Mouse (Mus musculus) MEL (cell line): ENCODE measurements around the gene Gpsm2. TPM values are rescaled to one million over a fixed set of nuclear protein-coding genes. Genes with fewer than 3 reads are reported as not detected.
A peak's percentile ranks its signal among the peaks of the same experiment; 100 is the strongest.
"Not testable (repeated sequence)": the region's sequence is repeated elsewhere in the genome, so short reads cannot be mapped to it uniquely, and the experiment has no call there.

ENCODE experiments used
- DNase-seq: peaks from one replicate; pipeline ENCODE4 v3.0.0; 2011; ENCODE audit warnings: low read depth, low spot score
- H3K27ac ChIP-seq: 2 replicates; pipeline ENCODE4 v1.5.1; 2012; ENCODE audit warnings: low read depth, mild to moderate bottlenecking, control low read depth, low read length, moderate library complexity; ENCODE audit not compliant: control insufficient read depth
- H3K27me3 ChIP-seq, 2 experiments: fragments of 150-350 bp in 1 of 2; sonication (generic) in 1 of 2; 2 replicates each; pipeline ENCODE4 v1.6.1; 2012; ENCODE audit warnings: low read length in 2 of 2, mild to moderate bottlenecking in 2 of 2, improper control_type of control experiment in 1 of 2, moderate library complexity in 1 of 2; ENCODE audit not compliant: insufficient read depth in 2 of 2, control insufficient read depth in 1 of 2
- H3K36me3 ChIP-seq, 2 experiments: 2 replicates each; pipeline ENCODE4 v1.6.1; 2012 to 2014; ENCODE audit warnings: low read length in 2 of 2, improper control_type of control experiment in 1 of 2, inconsistent platforms in 1 of 2, mild to moderate bottlenecking in 1 of 2; ENCODE audit not compliant: insufficient read depth in 2 of 2, control insufficient read depth in 1 of 2
- H3K4me1 ChIP-seq, 2 experiments: fragments of 150-350 bp in 1 of 2; sonication (generic) in 1 of 2; 2 replicates each; pipeline ENCODE4 v1.6.1; 2012; ENCODE audit warnings: low read length in 2 of 2, improper control_type of control experiment in 1 of 2, mild to moderate bottlenecking in 1 of 2; ENCODE audit not compliant: insufficient read depth in 2 of 2, control insufficient read depth in 1 of 2
- H3K4me3 ChIP-seq, 2 experiments: fragments of 150-350 bp in 1 of 2; sonication (generic) in 1 of 2; 2 replicates each; pipeline ENCODE4 v1.5.1; 2012; ENCODE audit warnings: low read depth in 2 of 2, low read length in 2 of 2, mild to moderate bottlenecking in 2 of 2, moderate library complexity in 2 of 2, control low read depth in 1 of 2, improper control_type of control experiment in 1 of 2; ENCODE audit not compliant: control insufficient read depth in 1 of 2, insufficient read depth in 1 of 2
- H3K79me2 ChIP-seq: 2 replicates; pipeline ENCODE4 v1.6.1; 2012; ENCODE audit warnings: mild to moderate bottlenecking, low read length, moderate library complexity; ENCODE audit not compliant: control insufficient read depth, poor library complexity, insufficient read depth
- H3K9ac ChIP-seq: 2 replicates; pipeline ENCODE4 v1.6.1; 2012; ENCODE audit warnings: low read depth, mild to moderate bottlenecking, control low read depth, low read length, moderate library complexity; ENCODE audit not compliant: control insufficient read depth, poor library complexity, severe bottlenecking
- H3K9me3 ChIP-seq: fragments of 150-350 bp; sonication (generic); replicated peaks from 2 replicates; pipeline ENCODE4 v1.6.1; 2012; ENCODE audit warnings: mild to moderate bottlenecking, low read length, improper control_type of control experiment, moderate library complexity; ENCODE audit not compliant: insufficient read depth
- BHLHE40 ChIP-seq: IDR thresholded peaks from 2 replicates; pipeline ENCODE4 v1.6.1; 2012; ENCODE audit warnings: low read depth, mild to moderate bottlenecking, inconsistent platforms, low read length, improper control_type of control experiment, borderline replicate concordance
- CHD1 ChIP-seq: IDR thresholded peaks from 2 replicates; pipeline ENCODE4 v1.6.1; 2012; ENCODE audit warnings: low read depth, mild to moderate bottlenecking, inconsistent platforms, low read length, improper control_type of control experiment
- CTCF ChIP-seq, 3 experiments: IDR thresholded peaks in 2 of 3; conservative IDR thresholded peaks in 1 of 3; 2 replicates each; pipeline ENCODE4 v1.5.1; 2011 to 2012; ENCODE audit warnings: low read length in 3 of 3, low read depth in 2 of 3, mild to moderate bottlenecking in 2 of 3, improper control_type of control experiment in 1 of 3, inconsistent platforms in 1 of 3, mixed read lengths in 1 of 3, moderate library complexity in 1 of 3; ENCODE audit not compliant: control insufficient read depth in 1 of 3, insufficient read depth in 1 of 3, poor library complexity in 1 of 3, severe bottlenecking in 1 of 3
- E2F4 ChIP-seq: IDR thresholded peaks from 2 replicates; pipeline ENCODE4 v1.6.1; 2011; ENCODE audit warnings: low read depth, low read length, improper control_type of control experiment, borderline replicate concordance
- HCFC1 ChIP-seq: IDR thresholded peaks from 2 replicates; pipeline ENCODE4 v1.6.1; 2012; ENCODE audit warnings: low read depth, mild to moderate bottlenecking, inconsistent platforms, low read length, improper control_type of control experiment, moderate library complexity
- JUND ChIP-seq: IDR thresholded peaks from 2 replicates; pipeline ENCODE4 v1.6.1; 2011; ENCODE audit warnings: low read depth, mild to moderate bottlenecking, improper control_type of control experiment, low read length
- MAFK ChIP-seq: IDR thresholded peaks from 2 replicates; pipeline ENCODE4 v1.6.1; 2011; ENCODE audit warnings: low read depth, mild to moderate bottlenecking, low read length, improper control_type of control experiment, borderline replicate concordance
- MAX ChIP-seq: IDR thresholded peaks from 2 replicates; pipeline ENCODE4 v1.6.1; 2011; ENCODE audit warnings: low read length, improper control_type of control experiment
- MAZ ChIP-seq: IDR thresholded peaks from 2 replicates; pipeline ENCODE4 v1.6.1; 2012; ENCODE audit warnings: low read depth, mild to moderate bottlenecking, inconsistent platforms, low read length, improper control_type of control experiment
- MEF2A ChIP-seq: IDR thresholded peaks from 2 replicates; pipeline ENCODE4 v1.6.1; 2014; ENCODE audit warnings: low read depth, mild to moderate bottlenecking, inconsistent platforms, low read length, improper control_type of control experiment; ENCODE audit not compliant: poor library complexity, insufficient replicate concordance, severe bottlenecking; ENCODE audit errors: extremely low read depth
- MXI1 ChIP-seq: IDR thresholded peaks from 2 replicates; pipeline ENCODE4 v1.6.1; 2011; ENCODE audit warnings: mild to moderate bottlenecking, low read depth, low read length, improper control_type of control experiment
- MYC ChIP-seq: IDR thresholded peaks from 2 replicates; pipeline ENCODE4 v1.6.1; 2011; ENCODE audit warnings: low read depth, mild to moderate bottlenecking, low read length, improper control_type of control experiment, moderate library complexity
- NELFE ChIP-seq: IDR thresholded peaks from 2 replicates; pipeline ENCODE4 v1.6.1; 2011; ENCODE audit warnings: low read depth, low read length, improper control_type of control experiment
- POLR2A ChIP-seq, 2 experiments: IDR thresholded peaks; 2 replicates each; pipeline ENCODE4 v1.6.1; 2011 to 2012; ENCODE audit warnings: low read length in 2 of 2, mild to moderate bottlenecking in 2 of 2, control low read depth in 1 of 2, improper control_type of control experiment in 1 of 2, low read depth in 1 of 2, moderate library complexity in 1 of 2; ENCODE audit not compliant: control insufficient read depth in 1 of 2, insufficient read depth in 1 of 2, poor library complexity in 1 of 2
- RAD21 ChIP-seq: IDR thresholded peaks from 2 replicates; pipeline ENCODE4 v1.6.1; 2011; ENCODE audit warnings: mild to moderate bottlenecking, low read depth, low read length, improper control_type of control experiment
- SIN3A ChIP-seq: IDR thresholded peaks from 2 replicates; pipeline ENCODE4 v1.6.1; 2012; ENCODE audit warnings: low read length, improper control_type of control experiment, inconsistent platforms
- SMC3 ChIP-seq: IDR thresholded peaks from 2 replicates; pipeline ENCODE4 v1.6.1; 2011; ENCODE audit warnings: low read depth, low read length, improper control_type of control experiment
- TAL1 ChIP-seq: IDR thresholded peaks from 2 replicates; pipeline ENCODE4 v1.6.1; 2012; ENCODE audit warnings: mild to moderate bottlenecking, inconsistent platforms, low read length, moderate library complexity, mixed read lengths
- TBP ChIP-seq: IDR thresholded peaks from 2 replicates; pipeline ENCODE4 v1.8.0; 2011; ENCODE audit warnings: low read depth, low read length, improper control_type of control experiment
- USF1 ChIP-seq: IDR thresholded peaks from 2 replicates; pipeline ENCODE4 v1.6.1; 2014; ENCODE audit warnings: low read depth, mild to moderate bottlenecking, inconsistent platforms, low read length, improper control_type of control experiment, moderate library complexity
- ZC3H11A ChIP-seq: IDR thresholded peaks from 2 replicates; pipeline ENCODE4 v1.6.1; 2012; ENCODE audit warnings: low read depth, mild to moderate bottlenecking, inconsistent platforms, low read length, improper control_type of control experiment
- polyA plus RNA-seq, 2 experiments: library from polyadenylated mRNA; stranded (reverse) in 1 of 2; unstranded in 1 of 2; fragments of >175 nt in 1 of 2; fragments of >200 nt in 1 of 2; gene quantifications; 2 replicates each; pipeline versions ENCODE4 v1.2.1 to v1.2.4; 2012; ENCODE audit warnings: low replicate concordance in 2 of 2, low read depth in 1 of 2; ENCODE audit not compliant: insufficient read length in 2 of 2, insufficient read depth in 1 of 2, missing spikeins in 1 of 2
- total RNA-seq: library from RNA; depleted of rRNA; stranded (reverse); fragments of 300-350 nt; gene quantifications from 2 replicates; pipeline ENCODE4 v1.2.3, GENCODE M21; 2012

The Gpsm2 gene
- total and polyA plus RNA-seq, 3 experiments, result 17.6 to 27.5 TPM; not detected in 1

DNA sequence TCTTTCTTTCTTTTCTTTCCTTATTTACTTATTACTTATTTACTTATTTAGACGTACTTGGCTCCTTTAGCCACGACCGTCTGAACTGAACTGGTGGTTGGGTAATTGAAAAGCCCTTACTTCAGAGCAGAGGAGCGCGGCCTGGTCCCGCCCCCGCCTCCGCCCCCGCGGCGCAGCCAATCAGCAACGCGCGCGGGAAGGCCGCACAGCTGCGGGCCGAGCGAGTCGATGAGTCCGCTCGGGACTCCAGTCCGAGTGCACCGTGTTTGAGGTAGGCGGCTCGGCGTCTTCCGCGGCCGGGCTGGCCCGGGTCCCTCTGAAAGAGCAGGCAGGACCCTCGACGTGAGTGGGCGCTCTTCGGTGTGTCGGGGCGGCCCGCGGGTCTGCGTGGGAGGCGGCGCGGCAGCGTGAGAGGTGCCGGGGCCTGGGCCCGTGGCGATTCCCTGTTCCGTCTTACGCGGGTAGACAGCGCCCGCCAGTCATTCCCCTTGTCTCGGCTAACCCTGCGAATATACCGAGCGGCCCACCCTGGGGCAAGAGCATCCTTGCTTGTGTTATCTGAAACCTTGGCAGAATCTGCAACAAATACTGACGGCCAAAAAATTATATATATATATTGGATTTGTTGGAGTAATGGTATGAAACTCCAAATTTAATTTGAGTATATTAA lies 68.3 kb downstream of the Gpsm2 start, which contains the start of gene Clcc1 (continued):
- TF ChIP-seq MEF2A (no peak), CHD1 (no peak; the same call in 1 of the 2 replicates), SMC3 (no peak), POLR2A (IDR thresholded peaks at IDR 0.05; ENCODE audit: control insufficient read depth in 1 of 2, insufficient read depth in 1 of 2, low read depth in 1 of 2, low read length in 2 of 2, poor library complexity in 1 of 2) (peak; percentile 91 to 97), TBP (peak; percentile 88), TAL1 (no peak), MXI1 (peak; percentile 82), BHLHE40 (no peak), MAZ (peak; percentile 19; the same call in 1 of the 2 replicates), JUND (no peak), CTCF (IDR thresholded peaks at IDR 0.05 in 2 of 3, conservative IDR thresholded peaks at IDR 0.05 in 1 of 3; ENCODE audit: control insufficient read depth in 1 of 3, insufficient read depth in 1 of 3, low read depth in 2 of 3, low read length in 3 of 3, poor library complexity in 1 of 3, severe bottlenecking in 1 of 3) (no peak), ZC3H11A (no peak), USF1 (0 out of 2 replicates have a peak, but pooled peaks have one; percentile 25), SIN3A (peak; percentile 86), MAX (no peak; the same call in 1 of the 2 replicates), NELFE (peak; percentile 89), E2F4 (peak; percentile 71; the same call in 1 of the 2 replicates)

- DNase-seq, result peak; percentile 68
These were observed 69.1 kb downstream of the Gpsm2 start for GRCm38 (mm10) chr3:108652866-108653642.

GRCm38 (mm10) chr3:108647681-108648080 lies 74.4 kb downstream of the Gpsm2 start:
- not testable (repeated sequence) for H3K9me3 ChIP-seq, H3K27ac ChIP-seq, H3K4me3 ChIP-seq, H3K4me1 ChIP-seq, DNase-seq, H3K9ac ChIP-seq, H3K27me3 ChIP-seq, H3K79me2 ChIP-seq, H3K36me3 ChIP-seq

More at GRCm38 (mm10) chr3:108652866-108653642, 69.1 kb downstream of the Gpsm2 start:
- Histone ChIP-seq H3K9me3 (no peaks in the 10 kb centered on the region), H3K36me3 (peaks cover 0 to 3% of the 10 kb centered on the region in 2 experiments; a peak in 1 of 4 replicates), H3K9ac (peak overlapping the region; percentile 47), H3K27me3 (no peaks in the 10 kb centered on the region), H3K79me2 (peaks cover 9% of the 10 kb centered on the region), H3K4me3 (peak overlapping the region; percentile 34 to 42), H3K27ac (no peak overlapping the region), H3K4me1 (peaks cover 0 to 2% of the 10 kb centered on the region in 2 experiments; a peak in 2 of 4 replicates)
- TF ChIP-seq NELFE (no peak), MYC (0 out of 2 replicates have a peak, but pooled peaks have one; percentile 50), TBP (0 out of 2 replicates have a peak, but pooled peaks have one; percentile 12), MAX (no peak), SMC3 (peak; percentile 63), CTCF (IDR thresholded peaks at IDR 0.05 in 2 of 3, conservative IDR thresholded peaks at IDR 0.05 in 1 of 3; ENCODE audit: control insufficient read depth in 1 of 3, insufficient read depth in 1 of 3, low read depth in 2 of 3, low read length in 3 of 3, poor library complexity in 1 of 3, severe bottlenecking in 1 of 3) (peak; percentile 37 to 66 (median 55)), ZC3H11A (peak; percentile 29; the same call in 1 of the 2 replicates), HCFC1 (no peak), RAD21 (peak; percentile 50), MAFK (no peak)
- TF ChIP-seq, all 39 proteins: peak for 6
